Mouse (Mus musculus) layer of hippocampus, postnatal 36 days (tissue): ENCODE data around the gene Creg2. TPM values are rescaled to one million over a fixed set of nuclear protein-coding genes. Genes with fewer than 3 reads are reported as not detected.
"Not testable (repeated sequence)": the region's sequence is repeated elsewhere in the genome, so short reads cannot be mapped to it uniquely, and the experiment has no call there.

ENCODE experiments used
- DNase-seq, 2 experiments: peaks; one replicate each; pipeline ENCODE4 v3.0.0; 2022
- total RNA-seq, 2 experiments: library from RNA; stranded (reverse); gene quantifications; 2 replicates each; pipeline ENCODE4 v1.2.3; 2021

The Creg2 gene
- 100 to 1,000 TPM in 1 of 2 experiments, 10 to 100 TPM in 1; 96.3 to 105 TPM for total RNA-seq

DNA sequence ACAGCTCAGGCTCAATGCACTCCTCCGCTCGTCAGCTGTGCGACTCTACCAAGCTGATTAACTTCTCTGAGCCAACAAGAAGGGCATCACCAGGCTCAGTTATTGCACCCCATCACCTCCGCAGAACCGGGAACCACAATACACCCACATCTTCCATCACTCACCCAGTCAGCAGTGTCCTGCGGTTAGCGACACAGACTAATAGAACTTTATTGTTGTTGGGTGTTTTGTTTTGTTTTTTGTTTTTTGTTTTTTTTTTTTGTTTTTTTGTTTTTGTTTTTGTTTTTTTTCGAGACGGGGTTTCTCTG lies at the start of gene Creg2:
Creg2 (minus strand) TSS at position 234 of the 308 bp plus-strand sequence.
- DNase-seq, result no peak

DNA sequence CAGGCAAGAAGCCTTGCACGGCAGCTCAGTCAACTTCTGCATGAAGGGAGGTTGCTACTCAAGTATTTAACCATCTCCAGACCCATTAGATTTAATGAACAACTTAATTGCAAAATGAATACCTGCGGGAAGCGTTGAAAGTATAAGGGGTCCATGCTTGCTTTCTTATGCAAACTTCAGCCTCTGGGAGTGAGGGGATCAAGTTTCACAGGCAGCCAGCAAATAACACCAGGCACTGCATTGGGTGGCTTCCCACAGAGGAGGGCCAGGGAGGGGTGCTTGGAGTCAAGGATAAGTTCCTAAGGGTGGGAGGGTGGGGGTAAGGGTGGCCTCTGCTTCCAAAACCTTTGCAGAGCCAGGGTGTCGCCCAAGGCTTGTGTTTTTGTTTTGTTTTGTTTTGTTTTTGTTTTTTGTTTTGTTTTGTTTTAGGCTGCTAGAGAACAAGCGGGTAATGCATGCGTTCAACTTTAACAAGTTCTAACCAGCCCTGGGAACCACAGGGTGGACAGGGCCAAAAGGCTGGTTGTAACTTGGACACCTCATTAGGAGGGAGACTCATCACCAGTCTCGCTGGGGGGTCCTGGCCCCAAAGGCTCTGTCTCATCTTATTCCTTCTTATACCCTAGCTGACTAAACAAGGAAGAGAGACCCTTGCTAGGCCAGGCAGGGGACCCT lies 49.5 kb upstream of the Creg2 start:
- DNase-seq, result no peak

DNA sequence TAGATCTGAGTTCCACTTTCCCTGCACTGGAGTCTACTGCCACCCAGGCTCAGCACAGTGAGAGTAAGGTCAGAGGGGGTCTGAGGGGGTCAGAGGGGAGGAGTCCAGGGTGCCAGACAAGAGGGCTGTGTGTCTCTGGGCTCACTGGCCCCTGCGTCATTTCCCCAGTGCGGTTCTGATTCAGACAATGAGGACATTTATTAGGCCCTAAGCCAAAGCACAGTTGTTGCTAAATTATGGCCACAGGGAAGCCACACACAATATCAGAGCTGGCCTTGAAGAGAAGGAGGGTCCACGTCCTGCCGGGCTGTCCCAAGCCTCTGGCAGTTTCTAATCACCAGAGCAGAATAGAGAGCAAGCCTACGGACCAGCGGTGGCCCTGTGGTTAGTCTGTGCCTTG lies 47.2 kb upstream of the Creg2 start:
- DNase-seq, result no peak

DNA sequence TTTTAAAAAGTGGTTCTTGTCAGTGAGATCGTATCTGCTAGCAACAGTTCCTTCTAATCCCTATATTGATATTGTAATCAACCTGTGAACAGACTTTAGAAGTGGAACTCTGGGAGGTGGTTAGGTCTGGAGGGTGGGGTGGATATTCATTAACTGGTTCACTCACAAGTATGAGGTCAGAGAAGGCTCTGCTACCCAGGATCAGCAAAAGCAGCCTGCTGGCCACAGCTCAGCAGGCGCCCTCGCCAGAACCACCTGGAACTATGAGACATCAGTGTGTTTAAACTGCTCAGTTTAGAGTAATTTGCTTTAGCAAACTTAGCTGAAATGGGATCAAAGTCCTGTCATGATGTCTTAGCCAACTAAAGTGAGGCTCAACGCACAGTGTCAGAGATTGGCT lies 43.9 kb upstream of the Creg2 start:
- DNase-seq, result no peak

DNA sequence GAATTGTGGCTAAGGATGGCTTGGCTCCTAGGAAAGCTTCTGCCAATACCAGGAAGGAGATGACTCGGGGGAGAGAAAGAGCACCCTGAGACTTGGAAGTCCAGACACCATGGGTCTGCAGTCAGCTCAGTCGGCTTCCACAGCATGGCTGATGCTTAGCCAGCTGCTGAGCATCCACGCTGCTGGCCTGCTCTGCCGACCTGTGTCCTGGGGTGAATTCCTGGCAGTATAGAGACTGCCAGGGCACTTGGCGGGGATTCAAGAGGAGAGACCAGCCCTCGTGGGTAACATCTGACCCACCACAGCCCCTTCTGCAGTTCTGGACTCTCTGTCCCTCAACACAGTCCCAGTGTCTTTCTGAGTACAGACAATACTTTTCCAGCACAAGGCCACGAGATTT lies 43.5 kb upstream of the Creg2 start:
- no peak for DNase-seq

DNA sequence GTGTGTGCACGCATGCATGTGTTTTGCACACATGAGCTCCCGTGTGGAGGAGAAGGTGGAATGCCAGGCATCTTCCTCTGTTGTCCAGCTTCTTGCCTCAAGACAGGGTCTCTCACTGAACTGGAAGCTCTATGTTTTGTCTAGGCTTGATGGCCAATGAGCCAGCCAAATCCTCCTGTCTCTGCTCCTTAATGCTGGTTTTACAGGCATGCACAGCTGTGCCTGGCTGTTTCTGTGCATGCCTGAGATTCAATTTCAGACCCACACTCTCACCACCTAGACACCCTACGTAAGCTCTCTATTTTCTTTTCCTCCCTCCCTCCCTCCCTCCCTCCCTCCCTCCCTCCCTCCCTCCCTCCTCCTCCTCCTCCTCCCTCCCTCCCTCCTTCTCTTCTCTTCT lies 40.7 kb upstream of the Creg2 start:
- DNase-seq, result no peak

DNA sequence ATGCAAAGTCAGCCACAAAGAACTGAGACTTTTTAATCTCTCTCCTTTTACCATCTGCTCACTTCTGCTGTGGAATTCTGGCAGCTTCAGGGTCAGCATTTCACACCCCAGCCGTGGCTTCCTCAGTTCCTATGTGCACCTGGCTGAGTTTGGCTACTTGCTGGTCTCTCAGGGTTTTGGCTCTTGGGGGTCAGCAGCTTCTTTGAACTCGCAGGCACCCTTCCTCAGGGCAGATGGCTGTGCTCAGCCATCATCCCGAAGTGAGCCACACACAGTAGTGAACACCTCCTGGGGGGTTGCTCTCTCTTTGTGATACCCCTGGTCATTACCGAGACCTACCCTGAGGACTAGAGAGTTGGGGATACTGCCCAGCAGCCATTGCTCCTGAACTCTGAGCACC lies 39.8 kb upstream of the Creg2 start:
- no peak for DNase-seq

DNA sequence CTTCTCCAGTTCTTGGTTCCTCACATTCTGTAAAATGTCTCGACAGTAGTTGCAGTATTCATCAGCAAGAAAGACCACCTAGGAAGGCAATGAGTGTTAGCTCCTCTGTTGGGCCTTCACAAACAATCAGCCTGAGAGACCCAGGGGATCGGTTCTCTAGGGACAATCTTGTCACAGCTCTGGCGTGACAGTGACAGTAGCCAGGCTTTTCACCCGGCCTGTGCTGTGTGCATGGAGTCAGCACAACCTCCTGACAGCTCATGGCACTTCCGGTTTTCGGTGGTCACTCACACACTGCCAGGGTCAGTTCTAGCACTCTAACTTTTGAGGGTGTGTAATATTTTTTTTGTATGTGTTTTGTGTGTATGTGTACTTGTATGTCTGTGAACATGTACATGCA lies 37.3 kb upstream of the Creg2 start:
- no peak for DNase-seq

DNA sequence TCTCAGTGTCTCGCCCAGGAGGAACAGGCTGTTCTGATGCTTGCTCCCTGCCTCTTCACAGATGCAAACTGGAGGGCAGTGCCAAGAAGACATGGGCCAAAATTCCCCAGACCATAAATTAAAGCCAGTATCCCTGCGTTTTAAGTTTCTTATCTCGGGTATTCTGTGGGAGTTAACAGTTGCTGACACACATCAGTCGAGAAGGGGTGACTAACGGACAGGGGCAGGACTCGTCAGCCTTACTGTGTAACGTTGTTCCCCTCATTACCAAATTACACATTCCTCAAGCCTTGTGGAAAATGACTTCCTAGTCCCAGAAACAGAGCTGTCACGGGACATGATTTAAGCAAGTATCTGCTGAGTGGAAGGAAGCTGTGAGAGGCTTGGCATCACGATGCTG lies 36.0 kb upstream of the Creg2 start:
- no peak for DNase-seq

DNA sequence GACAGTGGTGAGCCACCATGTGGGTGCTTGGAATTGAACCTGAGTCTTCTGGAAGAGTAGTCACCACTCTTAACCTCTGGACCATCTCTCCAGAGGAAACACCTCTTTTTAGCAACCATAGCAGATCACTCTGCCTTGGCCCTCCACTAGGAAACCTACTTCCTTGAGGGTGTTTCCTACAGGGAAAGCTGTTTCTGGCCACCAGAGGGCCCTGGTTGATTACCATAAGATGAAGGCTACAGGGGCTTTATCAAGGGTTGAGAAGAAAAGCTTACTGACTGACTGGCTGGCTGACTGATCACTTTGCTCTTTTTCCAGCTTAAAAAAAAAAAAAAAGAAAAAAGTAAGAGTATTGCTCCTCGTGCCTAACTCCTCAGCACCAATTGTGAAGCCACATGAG lies 34.6 kb upstream of the Creg2 start:
- peak; percentile 63 to 75 for DNase-seq

DNA sequence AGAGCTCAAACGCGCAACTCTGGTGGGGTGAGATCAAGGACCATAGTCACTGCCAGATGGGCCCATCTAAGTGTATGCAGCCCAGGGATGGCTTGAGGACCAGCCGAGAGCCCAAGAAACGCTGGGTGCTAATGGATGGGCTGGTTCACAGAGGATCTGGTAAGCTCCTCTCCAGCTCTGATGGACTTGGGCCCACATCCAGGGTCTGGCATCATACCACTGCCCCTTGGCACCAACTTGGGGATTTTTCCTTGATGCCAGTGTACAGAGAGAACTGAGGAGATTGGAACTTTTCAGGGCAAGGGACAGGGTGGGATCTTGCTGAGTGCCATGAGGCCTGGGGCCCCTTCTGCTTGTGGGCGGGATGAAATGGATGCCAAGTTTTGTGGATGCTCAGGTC lies 30.4 kb upstream of the Creg2 start:
- DNase-seq, result no peak

DNA sequence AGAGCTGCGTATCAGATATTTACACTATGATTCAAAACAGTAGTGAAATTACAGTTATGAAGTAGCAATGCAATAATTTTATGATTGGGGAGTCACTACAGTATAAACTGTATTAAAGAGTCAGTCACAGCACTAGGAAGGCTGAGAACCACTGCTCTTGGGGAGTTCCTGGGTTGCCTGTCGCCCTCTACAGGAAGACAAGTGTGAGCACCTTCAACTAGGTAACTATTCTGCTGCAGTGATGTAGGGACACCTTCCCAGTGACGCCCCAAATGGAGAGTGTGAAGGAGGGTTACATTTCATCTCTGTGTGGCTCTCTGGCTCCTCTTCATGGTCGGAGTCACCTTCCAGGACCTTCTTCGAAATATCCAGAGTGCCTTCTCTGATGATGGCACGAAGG lies 29.3 kb upstream of the Creg2 start:
- DNase-seq, result no peak

DNA sequence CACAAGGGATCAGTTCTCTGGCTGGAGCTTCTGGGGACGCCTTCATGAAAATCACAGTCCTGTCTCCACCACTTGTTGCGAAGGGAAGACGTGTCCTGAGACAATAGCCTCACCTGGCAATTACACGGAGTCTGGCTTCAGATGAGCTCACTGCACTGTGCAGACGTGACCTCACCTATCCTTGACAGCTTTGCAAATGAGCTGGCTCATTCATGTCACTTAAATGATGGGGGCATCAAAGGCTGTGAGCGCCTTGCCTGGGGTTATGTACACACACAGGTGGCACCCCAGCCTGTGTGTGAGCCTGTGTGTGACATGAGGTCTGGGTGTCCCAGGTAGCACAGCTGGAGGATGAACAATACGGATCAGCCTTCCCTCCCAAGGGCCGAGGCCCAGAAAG lies 27.6 kb upstream of the Creg2 start:
- DNase-seq, result no peak

DNA sequence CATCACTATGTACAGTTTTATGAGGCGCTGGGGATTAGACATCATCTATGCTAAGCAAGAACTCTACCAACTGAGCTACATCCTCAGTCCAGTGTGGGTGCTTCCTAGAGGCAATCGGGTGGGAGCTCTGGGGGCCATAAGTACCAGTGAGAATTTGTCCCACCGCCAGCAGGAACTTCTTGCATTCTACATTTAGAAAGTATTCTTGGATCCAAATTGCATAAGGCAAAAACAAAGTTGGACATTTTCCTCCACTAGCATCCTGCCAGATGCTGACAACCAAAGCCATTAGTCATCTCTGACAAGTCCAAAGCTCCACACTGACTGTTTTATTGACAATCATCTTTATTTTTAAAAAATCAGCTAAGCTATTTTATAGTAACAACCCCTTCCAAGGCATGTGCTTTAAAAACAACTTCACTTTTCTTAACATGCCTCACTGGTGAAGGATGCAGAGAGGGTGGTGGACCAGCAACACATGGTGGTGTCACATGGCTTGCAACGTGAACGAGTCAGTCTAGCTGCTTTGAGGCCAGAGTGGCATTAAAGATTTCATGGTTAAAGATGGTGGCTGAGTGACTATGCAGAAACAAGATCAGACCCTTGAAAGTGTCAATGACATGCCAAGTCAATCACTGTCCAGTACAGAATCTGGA lies 25.1 kb upstream of the Creg2 start:
- no peak for DNase-seq

DNA sequence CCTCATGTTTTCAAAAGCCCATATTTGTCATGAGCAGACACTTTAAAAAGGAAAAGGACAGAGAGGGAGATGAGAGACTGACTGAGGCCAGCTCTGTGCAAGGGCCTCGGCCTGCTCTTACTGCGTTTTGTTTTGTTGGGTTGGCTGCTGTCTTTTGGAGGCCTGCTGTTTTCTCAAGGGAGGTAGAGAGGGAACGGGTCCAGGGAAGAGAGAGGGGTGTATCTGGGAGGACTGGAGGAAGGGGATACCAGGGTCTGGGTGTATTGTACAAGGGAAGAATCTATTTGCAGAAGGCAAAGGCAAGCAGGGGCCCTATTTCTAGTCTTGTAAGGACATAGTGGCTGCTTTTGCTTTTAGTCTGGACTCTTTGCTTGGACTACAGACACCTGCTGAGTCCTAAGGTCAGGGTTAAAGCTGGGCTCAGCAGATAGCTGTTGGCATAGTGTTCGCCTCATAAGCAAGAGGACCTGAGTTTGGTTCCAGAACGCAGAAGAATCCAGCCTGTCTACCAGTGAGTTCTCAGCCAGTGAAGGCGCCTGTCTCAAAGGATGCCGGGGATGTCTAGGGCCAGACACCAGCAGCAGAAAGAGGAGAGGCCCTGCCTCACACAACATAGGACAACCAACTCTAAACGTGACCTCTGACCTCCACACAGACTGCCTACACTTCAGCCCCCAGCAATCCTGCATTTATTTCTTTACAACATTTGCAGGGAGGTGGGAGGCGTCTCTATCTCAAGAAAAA lies 21.3 kb upstream of the Creg2 start:
- DNase-seq, result no peak

DNA sequence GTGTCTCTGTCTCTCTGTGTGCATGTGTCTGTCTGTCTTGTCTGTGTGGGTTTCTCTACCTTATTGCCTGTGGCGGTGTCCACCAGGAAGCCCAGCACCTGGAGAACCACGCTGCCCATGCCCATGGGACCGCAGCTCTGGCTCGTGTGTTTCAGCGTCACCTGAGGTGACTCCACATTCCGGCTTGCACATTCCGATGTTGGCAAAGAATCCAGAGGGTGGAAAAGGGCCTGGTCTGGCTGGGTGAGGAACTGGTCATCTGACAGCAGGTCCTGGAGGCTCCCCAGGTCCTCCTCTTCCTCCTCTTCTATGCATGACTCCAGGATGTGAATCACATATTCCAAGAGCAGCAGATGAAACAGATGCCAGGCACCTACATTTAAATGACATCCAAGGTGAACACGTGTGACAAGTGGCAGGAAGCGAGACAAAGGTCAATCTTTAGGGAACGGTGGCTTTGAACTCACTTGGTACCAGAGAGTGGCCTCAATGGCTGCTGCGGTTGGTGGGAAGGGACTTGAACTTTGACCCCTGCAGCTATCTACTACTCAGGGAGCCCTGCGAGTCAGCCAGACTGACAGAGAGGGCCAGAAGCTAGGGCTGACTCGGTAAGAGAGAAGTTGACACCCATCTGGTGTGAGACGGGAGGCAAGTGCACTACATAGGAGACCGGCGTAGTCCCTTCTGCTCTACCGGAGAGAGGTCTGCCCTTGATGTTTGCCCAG lies 19.1 kb upstream of the Creg2 start:
- no peak for DNase-seq

DNA sequence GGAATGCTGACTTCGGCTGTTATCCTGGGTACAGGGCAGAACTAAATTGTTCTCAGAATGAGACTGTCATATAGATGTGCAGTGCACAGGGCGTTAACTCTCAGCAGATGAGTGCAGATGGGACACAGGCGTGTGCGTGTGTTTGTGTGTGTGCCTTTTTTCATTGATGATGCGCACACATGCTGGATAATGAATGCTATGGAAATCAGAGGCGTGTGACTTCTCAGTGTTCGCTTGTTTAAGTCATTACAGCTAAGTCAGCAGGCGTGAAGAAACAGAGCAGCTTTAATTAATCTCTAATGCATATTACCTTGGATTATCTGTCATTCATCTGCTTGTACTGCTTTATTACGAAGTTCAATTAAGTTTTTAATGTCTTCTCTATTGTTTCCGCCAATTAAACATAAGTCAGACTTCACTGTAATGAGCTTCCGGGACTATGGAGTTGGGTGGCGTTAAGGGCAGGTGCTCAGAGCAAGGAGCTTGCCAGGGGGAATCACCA lies 15.5 kb upstream of the Creg2 start:
- no peak for DNase-seq

DNA sequence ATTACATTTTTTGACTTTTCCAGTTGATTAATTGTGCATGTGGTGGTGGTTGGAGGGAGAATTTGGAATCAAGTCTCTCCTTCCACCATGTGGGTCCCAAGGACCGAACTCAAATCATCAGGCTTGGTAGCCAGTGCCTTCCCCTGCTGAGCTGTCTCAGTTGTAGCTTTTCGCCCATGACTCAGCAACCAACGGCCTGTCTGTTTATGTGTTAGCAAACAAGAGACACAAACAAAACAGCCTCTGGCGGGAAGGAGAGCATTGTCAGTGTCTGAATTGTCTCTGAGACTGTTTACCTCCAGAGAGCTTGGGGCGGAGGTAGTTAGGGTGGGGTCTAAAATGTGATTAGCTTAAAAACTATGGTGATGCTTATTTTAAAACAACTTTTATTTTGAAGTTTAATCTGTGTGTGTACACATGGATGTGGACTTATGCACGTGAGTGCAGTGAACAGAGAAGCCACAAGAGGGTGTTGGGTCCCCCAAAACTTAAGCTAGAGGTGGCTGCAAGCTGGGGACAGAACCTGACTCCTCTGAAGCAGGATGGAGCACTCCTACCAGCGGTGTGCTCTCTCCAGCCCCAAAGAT lies 12.9 kb upstream of the Creg2 start:
- DNase-seq, result no peak

DNA sequence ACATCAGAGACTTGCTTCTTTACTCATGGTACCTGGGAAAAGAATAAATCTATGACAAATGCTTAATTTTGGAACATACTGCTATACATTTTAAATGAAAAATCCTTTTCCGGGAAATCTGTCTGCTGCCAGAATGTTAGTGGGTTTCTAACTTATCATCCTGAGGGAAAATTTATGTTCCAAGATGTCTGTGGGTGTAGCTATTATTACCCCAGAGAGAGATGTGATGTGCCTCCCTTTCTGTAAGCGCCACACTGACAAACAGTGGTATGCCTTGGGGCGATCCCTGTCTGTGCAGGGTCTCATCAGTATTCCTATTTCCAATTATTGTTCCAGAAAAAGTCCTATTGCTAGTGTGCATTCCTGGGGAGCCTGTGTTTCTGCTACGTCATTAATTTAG lies 11.8 kb upstream of the Creg2 start:
- no peak for DNase-seq

DNA sequence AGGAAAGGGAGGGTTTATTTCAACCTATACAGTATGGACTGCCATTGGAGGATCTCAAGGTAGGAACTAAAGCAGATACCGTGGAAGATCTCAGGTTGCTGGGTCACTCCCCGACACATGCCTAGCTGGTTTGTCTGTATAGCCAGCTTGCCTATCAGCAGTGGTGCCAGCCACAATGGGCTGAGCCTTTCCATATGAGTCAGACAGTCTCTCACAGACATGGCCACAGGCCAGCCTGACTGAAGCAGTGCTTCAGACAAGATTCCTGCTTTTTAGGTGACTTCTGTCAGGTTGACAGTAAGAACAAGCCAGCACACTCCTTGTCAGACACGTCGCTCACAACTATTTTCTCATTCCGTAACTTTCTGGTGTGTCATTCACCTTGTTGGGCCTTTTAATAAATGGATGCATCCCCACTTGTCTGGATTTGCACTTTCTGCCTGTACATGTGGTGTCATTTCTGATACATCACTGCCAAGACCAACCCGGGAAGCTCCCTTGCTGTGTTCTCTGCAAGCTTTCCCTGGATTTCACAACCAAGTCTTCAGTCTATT lies 5.8 kb upstream of the Creg2 start:
- DNase-seq, result no peak

DNA sequence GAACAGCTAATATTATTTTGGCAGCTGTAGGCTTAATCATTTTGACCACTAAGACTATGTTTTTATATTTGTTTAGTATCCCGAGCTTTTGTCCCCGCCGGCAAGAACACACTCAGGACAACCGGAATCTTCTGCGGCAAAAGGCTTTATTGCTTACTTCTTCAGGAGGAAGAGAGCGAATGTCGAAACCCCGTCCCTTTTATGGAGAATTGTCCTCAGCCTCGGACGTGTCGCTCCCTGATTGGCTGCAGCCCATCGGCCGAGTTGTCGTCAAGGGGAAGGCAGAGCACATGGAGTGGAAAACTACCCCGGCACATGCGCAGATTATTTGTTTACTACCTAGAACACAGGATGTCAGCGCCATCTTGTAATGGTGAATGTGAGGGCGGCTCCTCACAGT lies 3.6 kb upstream of the Creg2 start:
- DNase-seq, result not testable (repeated sequence)

DNA sequence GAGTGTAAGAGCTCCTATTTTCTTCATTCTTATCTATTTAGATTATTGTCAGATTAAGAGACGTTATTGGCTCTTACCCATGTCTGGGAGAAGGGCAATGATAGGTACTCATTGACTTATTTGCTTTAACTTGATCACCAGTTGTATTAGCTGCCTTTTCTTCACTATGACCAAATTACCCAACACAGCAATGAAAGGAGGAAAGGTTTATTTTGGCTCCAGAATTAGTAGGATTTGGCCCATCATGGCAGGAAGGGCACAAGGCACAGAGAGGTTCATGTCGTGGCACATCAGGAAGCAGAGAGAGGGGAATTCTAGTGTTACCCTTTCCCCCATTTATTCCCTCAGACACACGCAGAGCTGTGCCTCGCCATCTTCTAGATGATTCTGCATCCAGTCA lies 1.8 kb upstream of the Creg2 start:
- no peak for DNase-seq
